Comparison of ENCODE assay signal across 30 mouse cellular contexts in the genomic region with DNA sequence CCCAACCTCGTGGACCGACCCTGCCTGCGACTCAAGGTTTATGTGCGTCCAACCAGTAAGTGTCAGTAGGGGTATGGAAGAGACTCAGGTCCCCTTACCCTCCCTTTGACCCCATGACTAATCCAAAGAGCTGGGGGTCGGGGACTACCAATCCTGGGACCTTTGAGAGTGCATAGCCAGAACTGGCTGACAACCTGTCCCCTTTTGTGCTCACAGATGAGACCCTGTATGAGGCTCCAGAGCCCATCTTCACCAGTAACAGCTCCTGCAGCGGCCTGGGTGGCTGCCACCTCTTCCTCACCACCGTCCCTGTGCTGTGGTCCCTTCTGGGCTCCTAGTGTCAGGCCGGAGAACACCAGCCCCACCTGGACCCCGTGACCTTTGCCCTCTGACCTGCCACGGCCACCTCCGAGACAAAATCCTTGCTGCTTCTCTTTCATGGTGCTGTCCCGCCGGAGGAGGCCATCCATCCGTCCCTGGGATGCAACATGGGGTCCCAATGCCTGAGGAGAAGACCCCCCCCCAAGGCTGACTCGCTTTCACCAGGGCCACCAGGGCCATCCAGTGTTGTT. TPM values are rescaled to one million over a fixed set of nuclear protein-coding genes. Genes with fewer than 3 reads are reported as not detected.
DNase-seq lines count a peak whose midpoint lies in the region; ATAC-seq and TF ChIP-seq lines count a peak whose summit lies in the region.
"Had no signal": no experiment of that assay in that cellular context is flagged by ENCODE, and none has a peak within 500 bp of the region (broad histone marks: within the 10 kb centered on the region; RNA-seq: fewer than 3 reads in every experiment).

No protein-coding gene starts in this region.

- H3K27me3 ChIP-seq in forebrain, embryonic 15.5 days, result 0 out of 2 replicates have a peak, but pooled peaks cover 4% of the 10 kb centered on the region
- no peaks in the 10 kb centered on the region for H3K27me3 ChIP-seq in forebrain, postnatal 0 days (ENCODE audit: insufficient read depth, low read length)
- H3K27me3 ChIP-seq in neural tube, embryonic 13.5 days, result no peaks in the 10 kb centered on the region; the same call in none of the 2 replicates
- 0 out of 2 replicates have a peak, but pooled peaks cover 3% of the 10 kb centered on the region for H3K27me3 ChIP-seq in neural tube, embryonic 15.5 days (replicated peaks)
- H3K27me3 ChIP-seq in midbrain, embryonic 15.5 days (replicated peaks), result no peaks in the 10 kb centered on the region

- peaks cover 19% of the 10 kb centered on the region for H3K4me1 ChIP-seq in forebrain, embryonic 15.5 days
- peaks cover 8% of the 10 kb centered on the region; the same call in 1 of the 2 replicates for H3K4me1 ChIP-seq in forebrain, postnatal 0 days (ENCODE audit: insufficient read depth)
- peaks cover 37% of the 10 kb centered on the region for H3K4me1 ChIP-seq in neural tube, embryonic 13.5 days (replicated peaks)
- peaks cover 15% of the 10 kb centered on the region for H3K4me1 ChIP-seq in neural tube, embryonic 15.5 days
- H3K4me1 ChIP-seq in midbrain, embryonic 15.5 days, result peaks cover 37% of the 10 kb centered on the region

- no peaks in the 10 kb centered on the region for H3K9me3 ChIP-seq in forebrain, embryonic 15.5 days
- H3K9me3 ChIP-seq in forebrain, postnatal 0 days (ENCODE audit: low read length), result no peaks in the 10 kb centered on the region
- no peaks in the 10 kb centered on the region for H3K9me3 ChIP-seq in neural tube, embryonic 13.5 days
- H3K9me3 ChIP-seq in neural tube, embryonic 15.5 days (replicated peaks), result no peaks in the 10 kb centered on the region
- no peaks in the 10 kb centered on the region for H3K9me3 ChIP-seq in midbrain, embryonic 15.5 days
- H3K9me3 ChIP-seq: embryonic facial prominence, embryonic 13.5 days; heart, embryonic 10.5 days; heart, embryonic 15.5 days; hindbrain, embryonic 12.5 days; intestine, embryonic 15.5 days; liver, embryonic 15.5 days; lung, embryonic 15.5 days had no signal

- DNase-seq in forebrain, postnatal 0 days, result no peak
- no peak for DNase-seq in right cerebral cortex, postnatal 25 days
- no peak for DNase-seq in gastrocnemius, postnatal 10 days
- DNase-seq: adrenal gland, postnatal 14 days; cerebellum, adult 11 months; cerebellum, postnatal 10 days; gastrocnemius, postnatal 14 days; kidney, adult 2 months; kidney, postnatal 36 days; left cerebral cortex, postnatal 4 days; liver; right cerebral cortex, adult 18-20 months; right cerebral cortex, postnatal 4 days; thymus, adult 2 months; thymus, postnatal 4 days had no signal

- H3K9ac ChIP-seq in forebrain, embryonic 15.5 days (replicated peaks), result 0 out of 2 replicates have a peak overlapping the region, but pooled peaks have one; percentile 13
- no peak overlapping the region for H3K9ac ChIP-seq in forebrain, postnatal 0 days
- 0 out of 2 replicates have a peak overlapping the region, but pooled peaks have one; percentile 23 for H3K9ac ChIP-seq in neural tube, embryonic 13.5 days
- H3K9ac ChIP-seq in neural tube, embryonic 15.5 days (replicated peaks), result no peak overlapping the region
- no peak overlapping the region for H3K9ac ChIP-seq in midbrain, embryonic 15.5 days
- H3K9ac ChIP-seq: embryonic facial prominence, embryonic 13.5 days; heart, embryonic 15.5 days; intestine, embryonic 15.5 days; liver, embryonic 15.5 days; lung, embryonic 15.5 days had no signal

- WGBS in forebrain, embryonic 15.5 days, result 68% methylated on average over 15 of the region's 15 CpGs
- WGBS in forebrain, postnatal 0 days, result 78% methylated on average over 15 of the region's 15 CpGs
- WGBS in neural tube, embryonic 13.5 days, result 73% methylated on average over 15 of the region's 15 CpGs
- 76% methylated on average over 15 of the region's 15 CpGs for WGBS in neural tube, embryonic 15.5 days
- WGBS in midbrain, embryonic 15.5 days, result 44% methylated on average over 15 of the region's 15 CpGs

- no peak overlapping the region for H3K4me3 ChIP-seq in forebrain, embryonic 15.5 days
- no peak overlapping the region for H3K4me3 ChIP-seq in forebrain, postnatal 0 days (ENCODE audit: low read depth, low read length)
- no peak overlapping the region for H3K4me3 ChIP-seq in neural tube, embryonic 13.5 days
- H3K4me3 ChIP-seq in neural tube, embryonic 15.5 days (replicated peaks), result no peak overlapping the region
- no peak overlapping the region for H3K4me3 ChIP-seq in midbrain, embryonic 15.5 days
- H3K4me3 ChIP-seq: embryonic facial prominence, embryonic 13.5 days; heart, embryonic 10.5 days; heart, embryonic 15.5 days; hindbrain, embryonic 12.5 days; intestine, embryonic 15.5 days; layer of hippocampus, adult 2 months; liver, embryonic 15.5 days; lung, embryonic 15.5 days had no signal

- no peak for TF ChIP-seq CTCF in forebrain, postnatal 0 days (IDR thresholded peaks at IDR 0.05; ENCODE audit: low read depth)

- H3K4me2 ChIP-seq in forebrain, embryonic 15.5 days (replicated peaks), result no peak overlapping the region
- H3K4me2 ChIP-seq in forebrain, postnatal 0 days (ENCODE audit: low read depth), result no peak overlapping the region
- H3K4me2 ChIP-seq in neural tube, embryonic 13.5 days, result no peak overlapping the region
- no peak overlapping the region for H3K4me2 ChIP-seq in neural tube, embryonic 15.5 days
- no peak overlapping the region for H3K4me2 ChIP-seq in midbrain, embryonic 15.5 days
- H3K4me2 ChIP-seq: embryonic facial prominence, embryonic 13.5 days; heart, embryonic 15.5 days; hindbrain, embryonic 12.5 days; intestine, embryonic 15.5 days; liver, embryonic 15.5 days; lung, embryonic 15.5 days had no signal

- peaks cover 21% of the 10 kb centered on the region for H3K36me3 ChIP-seq in forebrain, embryonic 15.5 days
- H3K36me3 ChIP-seq in forebrain, postnatal 0 days (ENCODE audit: insufficient read depth), result peaks cover 20% of the 10 kb centered on the region
- H3K36me3 ChIP-seq in neural tube, embryonic 13.5 days, result peaks cover 31% of the 10 kb centered on the region
- peaks cover 20% of the 10 kb centered on the region for H3K36me3 ChIP-seq in neural tube, embryonic 15.5 days
- peaks cover 7% of the 10 kb centered on the region for H3K36me3 ChIP-seq in midbrain, embryonic 15.5 days (replicated peaks)
- H3K36me3 ChIP-seq: heart, embryonic 15.5 days; liver, embryonic 15.5 days had no signal

- no peak for ATAC-seq in forebrain, embryonic 15.5 days (replicated peaks)
- no peak for ATAC-seq in forebrain, postnatal 0 days
- ATAC-seq in neural tube, embryonic 13.5 days (ENCODE audit: low read depth), result no peak
- no peak for ATAC-seq in neural tube, embryonic 15.5 days (ENCODE audit: low FRiP score)
- no peak for ATAC-seq in midbrain, embryonic 15.5 days (replicated peaks)
- ATAC-seq: CD4-positive, CD25-positive, alpha-beta regulatory T cell, adult 4 months; hindbrain, postnatal 0 days; intestine, embryonic 15.5 days had no signal

- no peak overlapping the region for H3K27ac ChIP-seq in forebrain, embryonic 15.5 days (replicated peaks)
- H3K27ac ChIP-seq in forebrain, postnatal 0 days (ENCODE audit: low read depth, low read length), result no peak overlapping the region
- H3K27ac ChIP-seq in neural tube, embryonic 13.5 days (replicated peaks), result no peak overlapping the region
- H3K27ac ChIP-seq in neural tube, embryonic 15.5 days (replicated peaks), result no peak overlapping the region
- peak overlapping the region; percentile 65; the same call in 1 of the 2 replicates for H3K27ac ChIP-seq in midbrain, embryonic 15.5 days
- H3K27ac ChIP-seq: embryonic facial prominence, embryonic 13.5 days; heart, embryonic 10.5 days; heart, embryonic 15.5 days; hindbrain, embryonic 12.5 days; hindbrain, postnatal 0 days; intestine, embryonic 15.5 days; layer of hippocampus, adult 2 months; liver, embryonic 15.5 days; lung, embryonic 15.5 days had no signal

RNA-seq across cellular contexts. Expression of a gene that starts 9.3 kb away (rescaled TPM):
- 35.8 and 36.5 TPM in 2 replicates for polyA plus RNA-seq in forebrain, embryonic 15.5 days (2015; fragmentation: Nextera tagmentation; extraction: Ambion mirVana)
- total RNA-seq in forebrain, postnatal 0 days (2014; rRNA removed), result 29.0 and 30.9 TPM in 2 replicates
- 30.6 and 31.3 TPM in 2 replicates for polyA plus RNA-seq in forebrain, postnatal 0 days (2015; fragmentation: Nextera tagmentation; extraction: Ambion mirVana)
- 34.0 and 34.8 TPM in 2 replicates for polyA plus RNA-seq in neural tube, embryonic 13.5 days (2015; fragmentation: Nextera tagmentation; extraction: Ambion mirVana)
- 25.9 and 31.2 TPM in 2 replicates for polyA plus RNA-seq in neural tube, embryonic 15.5 days (2015; fragmentation: Nextera tagmentation; extraction: Ambion mirVana)
- 53.4 and 54.6 TPM in 2 replicates for polyA plus RNA-seq in midbrain, embryonic 15.5 days (2015; fragmentation: Nextera tagmentation; extraction: Ambion mirVana)
- total RNA-seq in gastrocnemius, postnatal 10 days (2021), result 1 to 10 TPM; 1.1 to 1.9 TPM
- total RNA-seq: common myeloid progenitor, adult 5-6 weeks had no signal

RNA-seq across cellular contexts. Expression of a gene that starts 15.8 kb away (rescaled TPM):
- 9.7 and 12.7 TPM in 2 replicates for polyA plus RNA-seq in forebrain, embryonic 15.5 days (2015; fragmentation: Nextera tagmentation; extraction: Ambion mirVana)
- 4.2 and 5.0 TPM in 2 replicates for total RNA-seq in forebrain, postnatal 0 days (2014; rRNA removed)
- polyA plus RNA-seq in forebrain, postnatal 0 days (2015; fragmentation: Nextera tagmentation; extraction: Ambion mirVana), result 5.0 and 6.0 TPM in 2 replicates
- 11.4 and 16.3 TPM in 2 replicates for polyA plus RNA-seq in neural tube, embryonic 13.5 days (2015; fragmentation: Nextera tagmentation; extraction: Ambion mirVana)
- polyA plus RNA-seq in neural tube, embryonic 15.5 days (2015; fragmentation: Nextera tagmentation; extraction: Ambion mirVana), result 13.5 and 14.3 TPM in 2 replicates
- 13.3 and 14.7 TPM in 2 replicates for polyA plus RNA-seq in midbrain, embryonic 15.5 days (2015; fragmentation: Nextera tagmentation; extraction: Ambion mirVana)
- total RNA-seq in gastrocnemius, postnatal 10 days (2021), result 1 to 10 TPM; 3.9 to 5.5 TPM

RNA-seq across cellular contexts. Expression of a gene that starts 22.8 kb away (rescaled TPM):
- 350 and 358 TPM in 2 replicates for polyA plus RNA-seq in forebrain, embryonic 15.5 days (2015; fragmentation: Nextera tagmentation; extraction: Ambion mirVana)
- 345 and 424 TPM in 2 replicates for total RNA-seq in forebrain, postnatal 0 days (2014; rRNA removed)
- polyA plus RNA-seq in forebrain, postnatal 0 days (2015; fragmentation: Nextera tagmentation; extraction: Ambion mirVana), result 834 and 838 TPM in 2 replicates
- polyA plus RNA-seq in neural tube, embryonic 13.5 days (2015; fragmentation: Nextera tagmentation; extraction: Ambion mirVana), result 325 and 351 TPM in 2 replicates
- 284 and 345 TPM in 2 replicates for polyA plus RNA-seq in neural tube, embryonic 15.5 days (2015; fragmentation: Nextera tagmentation; extraction: Ambion mirVana)
- polyA plus RNA-seq in midbrain, embryonic 15.5 days (2015; fragmentation: Nextera tagmentation; extraction: Ambion mirVana), result 364 and 392 TPM in 2 replicates
- 10 to 100 TPM; 84.3 to 88.4 TPM for total RNA-seq in gastrocnemius, postnatal 10 days (2021)

RNA-seq across cellular contexts. Expression of a gene that starts 37.7 kb away (rescaled TPM):
- polyA plus RNA-seq in forebrain, embryonic 15.5 days (2015; fragmentation: Nextera tagmentation; extraction: Ambion mirVana), result 49.9 and 52.8 TPM in 2 replicates
- 57.6 and 60.7 TPM in 2 replicates for total RNA-seq in forebrain, postnatal 0 days (2014; rRNA removed)
- 41.1 and 50.4 TPM in 2 replicates for polyA plus RNA-seq in forebrain, postnatal 0 days (2015; fragmentation: Nextera tagmentation; extraction: Ambion mirVana)
- polyA plus RNA-seq in neural tube, embryonic 13.5 days (2015; fragmentation: Nextera tagmentation; extraction: Ambion mirVana), result 46.5 and 60.7 TPM in 2 replicates
- polyA plus RNA-seq in neural tube, embryonic 15.5 days (2015; fragmentation: Nextera tagmentation; extraction: Ambion mirVana), result 46.8 and 49.6 TPM in 2 replicates
- 56.4 and 59.5 TPM in 2 replicates for polyA plus RNA-seq in midbrain, embryonic 15.5 days (2015; fragmentation: Nextera tagmentation; extraction: Ambion mirVana)
- 10 to 100 TPM; 26.4 to 31.3 TPM for total RNA-seq in gastrocnemius, postnatal 10 days (2021)

RNA-seq across cellular contexts. Expression of a gene that starts 40.5 kb away (rescaled TPM):
- polyA plus RNA-seq in forebrain, embryonic 15.5 days (2015; fragmentation: Nextera tagmentation; extraction: Ambion mirVana), result 33.0 and 34.9 TPM in 2 replicates
- total RNA-seq in forebrain, postnatal 0 days (2014; rRNA removed), result 91.5 and 120 TPM in 2 replicates
- 19.3 and 21.3 TPM in 2 replicates for polyA plus RNA-seq in forebrain, postnatal 0 days (2015; fragmentation: Nextera tagmentation; extraction: Ambion mirVana)
- polyA plus RNA-seq in neural tube, embryonic 13.5 days (2015; fragmentation: Nextera tagmentation; extraction: Ambion mirVana), result 31.0 and 35.8 TPM in 2 replicates
- polyA plus RNA-seq in neural tube, embryonic 15.5 days (2015; fragmentation: Nextera tagmentation; extraction: Ambion mirVana), result 19.4 and 20.5 TPM in 2 replicates
- polyA plus RNA-seq in midbrain, embryonic 15.5 days (2015; fragmentation: Nextera tagmentation; extraction: Ambion mirVana), result 29.5 and 29.9 TPM in 2 replicates
- 10 to 100 TPM; 34.3 to 62.7 TPM for total RNA-seq in gastrocnemius, postnatal 10 days (2021)

Comparison
In these comparisons a context has a peak if more than half of its experiments do, and no peak if none do; other contexts are left out.
1. H3K9ac ChIP-seq: peak in forebrain, embryonic 15.5 days (single experiment) and neural tube, embryonic 13.5 days (single experiment); none in forebrain, postnatal 0 days (single experiment), neural tube, embryonic 15.5 days (single experiment) and midbrain, embryonic 15.5 days (single experiment).